Mouse (Mus musculus): ENCODE data around the gene Trmt61a. TPM values are rescaled to one million over a fixed set of nuclear protein-coding genes. Genes with fewer than 3 reads are reported as not detected.

Trmt61a gene
- total RNA-seq, 2 experiments from 2014 or later, result 17.1 to 19.7 TPM

DNA sequence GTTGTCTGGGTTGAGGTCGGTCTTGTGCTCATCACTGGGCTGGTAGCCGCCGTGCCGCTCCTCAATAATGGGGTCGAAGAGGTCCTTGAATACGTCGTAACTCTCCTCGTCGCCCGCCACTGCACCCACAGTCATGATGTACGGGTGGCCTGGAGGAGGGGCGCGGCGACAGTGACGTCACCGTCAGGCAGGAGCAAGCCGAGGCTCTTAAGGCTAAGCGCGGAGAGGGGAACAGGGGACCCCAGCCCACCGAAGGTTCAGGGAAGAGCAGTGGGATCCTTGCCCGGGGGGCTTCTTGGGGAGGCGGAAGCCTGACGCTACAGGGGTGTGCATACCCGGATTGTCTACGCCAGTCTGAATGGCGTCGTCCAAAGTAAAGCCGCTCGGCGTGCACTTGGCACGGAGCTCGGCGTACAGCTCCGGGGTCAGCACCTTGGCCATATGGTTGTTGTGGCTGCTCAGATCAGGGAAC is 6.4 kb upstream of the Trmt61a start:
- peak; percentile 73 to 76 for DNase-seq (ENCODE audit: extremely low spot score in 1 of 2, low spot score in 1 of 2)

DNA sequence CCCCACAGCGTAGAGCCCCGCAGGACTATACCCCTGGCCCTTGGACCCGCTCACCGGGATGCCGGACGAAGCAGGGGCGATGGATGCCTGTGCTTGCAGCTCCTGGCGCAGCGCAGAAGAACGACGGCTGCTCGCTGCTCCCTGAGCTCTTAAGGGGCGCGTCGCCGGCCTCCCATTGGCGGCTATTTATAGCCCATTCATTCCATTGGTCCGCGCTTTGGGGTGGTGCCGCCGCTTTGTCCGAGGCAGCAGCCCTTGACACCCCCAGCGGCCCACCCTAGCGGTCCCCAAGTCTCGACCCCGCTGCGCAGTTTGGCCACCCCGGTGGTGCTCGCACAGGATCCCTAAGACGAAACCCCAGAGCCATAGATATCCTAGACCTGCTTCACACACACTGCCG is 5.7 kb upstream of the Trmt61a start, which contains the start of gene Ckb:
Gene Ckb (minus strand): TSS at position 163 of the 400 bp plus-strand sequence.
- peak; percentile 83 to 86 for DNase-seq (ENCODE audit: extremely low spot score in 1 of 2, low spot score in 1 of 2)

DNA sequence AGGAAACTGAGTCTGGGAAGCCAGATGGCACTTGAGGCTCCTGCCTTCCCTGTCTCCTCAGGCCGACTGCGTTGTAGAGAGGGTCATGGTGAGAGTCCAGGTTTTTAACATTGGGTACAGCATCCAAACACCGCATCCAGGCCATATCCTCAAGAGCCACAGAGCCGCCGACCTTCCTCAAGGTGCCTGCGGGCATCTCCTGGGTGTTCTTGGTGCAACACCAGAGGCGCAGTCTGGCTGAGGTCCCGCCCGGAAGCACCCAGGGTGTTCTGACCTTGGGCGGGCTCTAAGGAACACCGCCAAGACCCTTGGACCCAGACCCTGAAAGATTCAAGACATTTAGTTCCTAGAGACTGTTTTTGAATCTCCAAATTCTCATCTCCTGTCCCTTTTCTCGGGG is 5.3 kb upstream of the Trmt61a start:
- DNase-seq (ENCODE audit: extremely low spot score in 1 of 2, low spot score in 1 of 2), result no peak

DNA sequence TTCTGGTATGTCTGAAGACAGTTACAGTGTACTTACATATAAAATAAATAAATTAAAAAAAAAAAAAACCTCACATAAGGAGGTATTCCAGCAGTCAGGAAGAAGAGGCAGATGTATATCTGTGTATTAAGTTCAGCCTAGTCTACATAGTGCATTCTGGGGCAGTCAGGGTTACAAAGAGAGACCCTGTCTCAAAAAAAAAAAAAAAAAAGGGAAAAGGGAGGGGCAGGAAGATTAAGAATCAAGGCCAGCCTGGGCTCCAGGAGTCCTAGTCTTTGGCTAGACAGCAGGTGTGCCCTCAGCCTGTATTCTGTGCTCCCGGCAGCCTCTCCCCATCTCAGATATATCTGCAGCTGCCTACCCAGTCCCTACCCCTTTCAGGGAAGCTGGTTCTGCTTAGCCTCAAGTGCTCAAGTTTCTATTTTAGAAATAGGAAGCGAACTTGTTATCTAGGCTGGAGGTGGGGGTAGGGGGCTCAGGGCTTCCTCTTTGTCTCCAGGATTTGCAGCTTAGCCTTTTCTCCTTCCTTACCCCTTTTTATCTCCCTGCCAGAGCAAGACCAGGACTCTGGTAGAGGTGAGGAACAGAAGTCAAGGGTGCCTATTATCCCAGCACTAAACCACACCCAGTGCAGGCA is 2.9 kb upstream of the Trmt61a start:
- DNase-seq (ENCODE audit: extremely low spot score in 1 of 2, low spot score in 1 of 2), result no peak

DNA sequence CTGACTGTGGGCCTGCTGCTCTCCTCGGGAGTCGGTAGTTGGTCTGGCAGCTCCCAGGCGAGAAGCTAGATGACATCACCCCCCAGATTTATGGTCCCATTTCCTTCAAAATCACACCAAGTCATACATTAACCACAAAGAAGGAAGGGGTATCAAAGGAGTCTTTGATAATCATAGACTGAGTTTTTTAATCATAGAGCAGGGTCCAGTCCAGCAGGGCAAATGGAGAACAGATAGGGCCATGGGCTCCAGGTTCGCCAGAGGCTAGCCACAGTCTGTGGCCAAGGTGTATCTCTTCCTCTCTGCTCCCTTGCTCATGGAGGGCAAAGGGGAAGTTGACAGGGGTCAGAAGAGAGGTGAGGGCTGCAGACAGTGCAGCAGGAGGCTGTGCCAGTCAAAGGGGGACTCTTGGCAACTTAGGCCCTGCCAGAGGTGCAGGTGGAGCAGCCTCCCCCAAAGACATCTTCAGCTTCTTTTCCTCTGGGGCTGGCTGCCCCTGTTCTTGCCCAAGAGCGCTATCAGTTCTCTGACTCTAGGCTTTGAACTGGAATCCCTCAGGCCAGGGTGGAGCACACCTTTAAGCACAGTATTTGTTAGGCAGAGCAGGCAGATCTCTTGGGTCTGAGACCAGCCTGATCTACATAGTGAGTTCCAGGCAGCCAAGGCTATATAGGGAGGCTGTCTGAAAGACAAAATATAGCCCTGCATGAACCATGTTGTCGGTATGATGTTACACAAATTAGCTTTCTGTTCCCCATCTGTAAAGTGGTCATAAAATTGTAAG is 1.9 kb upstream of the Trmt61a start:
- no peak for DNase-seq (ENCODE audit: extremely low spot score in 1 of 2, low spot score in 1 of 2)

DNA sequence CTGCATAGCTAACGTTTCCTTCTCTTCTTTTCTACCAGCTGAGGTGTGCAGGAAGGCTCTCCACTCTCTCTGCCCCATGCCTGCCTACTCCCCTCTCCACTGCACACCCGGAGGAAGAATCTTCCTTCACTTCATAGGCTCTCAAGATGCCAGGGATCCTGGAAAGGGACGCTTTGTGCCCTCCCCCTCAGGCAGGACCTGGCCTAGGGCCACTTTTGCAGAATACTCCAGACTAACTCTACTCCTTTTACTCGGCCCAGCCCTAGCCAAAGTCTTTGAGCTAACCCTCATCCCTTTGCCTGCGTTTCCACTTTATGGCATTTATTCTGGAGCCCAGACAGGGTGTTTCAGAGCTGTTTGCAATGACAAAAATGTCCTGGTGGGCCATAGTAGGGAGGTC is 484 bp upstream of the Trmt61a start:
- no peak for DNase-seq (ENCODE audit: extremely low spot score in 1 of 2, low spot score in 1 of 2)

DNA sequence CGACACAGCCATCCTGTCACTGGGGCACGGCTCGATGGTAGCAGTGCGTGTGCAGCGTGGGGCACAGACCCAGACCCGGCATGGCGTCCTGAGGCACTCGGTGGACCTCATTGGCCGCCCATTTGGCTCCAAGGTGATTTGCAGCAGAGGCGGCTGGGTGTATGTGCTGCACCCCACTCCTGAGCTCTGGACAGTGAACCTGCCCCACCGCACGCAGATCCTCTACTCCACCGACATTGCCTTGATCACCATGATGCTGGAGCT is 697 bp downstream of the Trmt61a start:
- DNase-seq (ENCODE audit: extremely low spot score in 1 of 2, low spot score in 1 of 2), result no peak

DNA sequence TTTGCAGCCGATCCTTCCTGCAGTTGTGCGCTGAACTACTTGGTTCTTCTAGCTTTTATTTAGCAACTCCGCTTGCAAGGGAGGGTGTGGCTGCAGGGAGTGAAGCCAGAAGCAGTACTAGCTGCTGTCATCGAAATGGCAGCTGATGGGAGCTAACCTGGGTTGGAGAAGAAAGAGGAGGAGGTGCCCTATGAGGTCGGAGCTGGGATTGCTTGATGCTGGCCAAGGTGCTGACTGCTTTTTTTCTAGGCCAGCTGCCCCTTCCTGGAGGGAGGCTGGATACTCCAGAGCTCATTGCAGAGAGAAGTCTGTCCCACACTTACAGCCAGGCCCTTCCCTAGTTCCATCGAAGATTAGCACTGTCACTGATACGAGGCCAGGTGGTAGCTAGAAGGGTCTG is 1.1 kb downstream of the Trmt61a start:
- no peak for DNase-seq (ENCODE audit: extremely low spot score in 1 of 2, low spot score in 1 of 2)

DNA sequence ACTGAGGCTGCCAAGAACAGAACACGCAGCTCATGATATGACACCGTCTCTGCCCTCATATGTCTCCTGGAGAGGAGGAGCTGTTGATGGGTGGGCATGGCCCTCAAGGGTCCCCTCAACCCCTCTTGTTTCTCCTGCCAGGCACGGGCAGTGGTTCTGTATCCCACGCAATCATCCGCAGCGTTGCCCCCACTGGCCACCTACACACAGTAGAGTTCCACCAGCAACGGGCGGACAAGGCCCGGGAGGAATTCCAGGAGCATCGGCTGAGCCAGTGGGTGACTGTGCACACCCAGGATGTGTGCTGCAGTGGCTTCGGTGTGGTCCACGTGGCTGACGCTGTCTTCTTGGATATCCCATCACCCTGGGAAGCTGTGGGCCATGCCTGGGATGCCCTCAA is 2.8 kb downstream of the Trmt61a start:
- no peak for DNase-seq (ENCODE audit: extremely low spot score in 1 of 2, low spot score in 1 of 2)

DNA sequence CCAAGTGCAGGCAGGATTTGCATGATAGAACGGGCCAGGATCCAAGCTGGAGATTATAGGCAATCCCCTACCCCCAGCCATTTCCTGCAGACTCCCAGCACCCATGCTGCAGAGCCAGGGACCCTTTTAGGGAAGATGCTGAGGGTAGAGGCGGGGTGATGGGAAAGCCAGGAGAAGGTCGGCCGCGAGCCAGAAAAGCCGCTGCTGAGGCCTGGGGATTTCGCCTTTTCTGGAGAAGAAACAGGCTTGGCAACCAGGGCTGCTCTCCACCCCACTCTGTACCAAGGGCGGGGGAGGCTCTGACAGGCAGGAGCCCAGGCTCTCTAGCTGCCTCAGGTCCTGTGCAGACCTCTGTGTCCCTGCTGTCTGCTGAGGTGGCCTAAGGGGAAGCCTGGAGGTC is 3.4 kb downstream of the Trmt61a start:
- no peak for DNase-seq (ENCODE audit: extremely low spot score in 1 of 2, low spot score in 1 of 2)

DNA sequence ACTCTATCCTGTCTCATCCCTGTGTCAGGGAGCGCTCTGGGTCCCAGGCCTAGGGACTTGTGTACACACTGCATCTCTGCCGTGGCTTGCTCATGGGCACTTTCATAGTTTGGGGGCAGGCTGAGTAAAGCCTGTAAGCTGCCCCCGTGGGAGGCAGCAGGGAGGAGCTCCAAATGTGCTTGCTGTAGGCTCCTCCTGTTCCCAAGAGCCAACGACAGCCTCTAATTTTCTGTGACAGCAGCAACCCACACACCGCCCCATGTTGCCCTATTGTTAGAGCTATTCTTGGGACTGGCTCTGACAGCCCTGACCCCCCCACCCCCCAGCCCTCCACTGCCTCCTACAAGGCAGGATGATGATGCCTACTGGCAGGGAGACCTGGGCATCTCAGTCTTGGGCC is 4.1 kb downstream of the Trmt61a start:
- no peak for DNase-seq (ENCODE audit: extremely low spot score in 1 of 2, low spot score in 1 of 2)

DNA sequence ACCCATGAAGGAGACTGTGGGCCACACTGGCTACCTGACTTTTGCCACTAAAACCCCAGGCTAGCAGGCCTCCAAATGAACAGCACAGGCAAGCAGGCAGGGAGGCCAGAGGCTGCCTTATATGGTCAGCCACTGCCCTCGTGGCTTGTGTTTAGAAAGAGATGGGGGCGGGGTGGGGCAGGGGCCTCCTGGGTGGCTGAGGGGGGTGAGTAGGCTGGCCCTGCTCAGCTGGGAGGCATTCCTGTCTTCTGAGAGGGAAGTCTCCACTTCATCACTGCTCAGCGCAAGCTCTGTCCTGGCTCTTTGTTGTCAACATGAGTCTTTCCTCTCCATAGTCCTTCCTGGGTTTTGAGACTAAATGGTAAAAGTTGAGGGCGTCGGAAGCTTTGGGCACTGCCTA is 4.9 kb downstream of the Trmt61a start:
- no peak for DNase-seq (ENCODE audit: extremely low spot score in 1 of 2, low spot score in 1 of 2)

DNA sequence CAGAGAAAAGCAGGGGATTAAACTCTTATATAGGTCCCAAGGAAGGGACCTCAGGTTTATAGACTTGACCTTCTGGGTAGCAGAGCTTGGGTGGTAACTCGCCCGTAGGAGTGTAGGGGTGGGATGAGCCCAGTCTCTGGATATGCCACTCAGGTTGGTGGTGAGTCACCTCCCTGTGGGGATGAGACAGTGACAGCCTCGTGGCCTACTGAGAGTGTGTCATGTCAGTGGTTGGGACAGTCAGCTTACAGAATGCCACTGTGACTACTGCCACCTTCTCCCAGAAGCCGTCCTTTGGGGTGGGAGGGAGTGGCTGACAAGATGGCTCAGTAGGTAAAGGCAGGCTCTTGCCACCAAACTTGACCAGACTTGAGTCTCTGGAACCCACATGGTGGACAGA is 8.5 kb downstream of the Trmt61a start:
- no peak for DNase-seq (ENCODE audit: extremely low spot score in 1 of 2, low spot score in 1 of 2)

DNA sequence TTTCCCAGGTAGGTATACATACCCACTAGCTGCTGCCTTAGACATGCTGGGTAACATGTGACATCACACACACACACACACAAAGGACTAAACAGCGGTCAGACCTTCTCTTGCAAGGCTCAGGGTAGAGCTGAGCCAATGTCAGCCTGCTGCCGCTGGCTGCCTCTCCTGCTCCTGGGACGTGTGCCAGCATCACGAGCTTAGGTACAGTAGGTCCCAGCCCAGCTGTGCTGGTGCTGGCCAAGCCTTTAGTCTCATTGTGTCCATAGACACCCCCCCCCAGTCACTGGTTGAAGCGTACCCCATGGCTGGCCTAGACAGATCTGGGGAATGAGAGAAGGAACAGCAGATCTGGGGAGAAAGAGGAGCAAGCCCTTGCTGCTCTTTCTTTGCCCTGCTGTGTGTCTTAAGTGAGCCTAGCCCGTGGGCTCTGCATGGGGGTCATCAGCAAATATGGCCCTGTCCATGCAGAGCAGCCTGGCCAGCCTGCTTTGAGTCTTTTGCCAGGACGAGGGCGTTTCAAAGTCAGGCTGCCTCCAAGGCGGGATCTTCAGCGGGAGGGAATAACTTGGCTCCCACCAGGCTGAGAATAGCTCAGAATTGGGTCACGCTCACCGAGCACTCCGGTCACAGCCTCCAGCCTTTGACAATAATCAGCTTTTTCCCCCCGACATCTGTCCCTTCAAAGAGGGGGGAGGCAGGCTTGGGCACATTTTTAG is 9.6 kb downstream of the Trmt61a start:
- DNase-seq (ENCODE audit: extremely low spot score in 1 of 2, low spot score in 1 of 2), result peak in 1 of 2 experiments; percentile 58

DNA sequence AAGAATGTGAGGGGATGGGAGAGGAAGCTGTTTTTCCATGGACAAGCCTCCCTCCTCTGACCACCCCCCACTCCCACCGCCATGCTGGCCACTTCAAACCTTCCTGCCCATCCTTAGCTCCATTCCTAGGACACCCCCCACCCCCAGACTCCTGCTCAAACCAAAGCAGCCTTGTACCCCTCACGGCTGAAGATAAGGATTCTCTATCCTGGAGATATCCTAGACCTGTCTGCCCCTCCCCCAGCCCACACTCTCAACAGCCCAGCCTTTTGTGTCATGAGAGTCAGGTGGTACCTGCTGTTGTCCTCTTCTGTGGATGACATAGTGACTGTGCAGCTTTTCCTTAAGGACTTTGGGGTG is 10.1 kb downstream of the Trmt61a start:
- no peak for DNase-seq (ENCODE audit: extremely low spot score in 1 of 2, low spot score in 1 of 2)

DNA sequence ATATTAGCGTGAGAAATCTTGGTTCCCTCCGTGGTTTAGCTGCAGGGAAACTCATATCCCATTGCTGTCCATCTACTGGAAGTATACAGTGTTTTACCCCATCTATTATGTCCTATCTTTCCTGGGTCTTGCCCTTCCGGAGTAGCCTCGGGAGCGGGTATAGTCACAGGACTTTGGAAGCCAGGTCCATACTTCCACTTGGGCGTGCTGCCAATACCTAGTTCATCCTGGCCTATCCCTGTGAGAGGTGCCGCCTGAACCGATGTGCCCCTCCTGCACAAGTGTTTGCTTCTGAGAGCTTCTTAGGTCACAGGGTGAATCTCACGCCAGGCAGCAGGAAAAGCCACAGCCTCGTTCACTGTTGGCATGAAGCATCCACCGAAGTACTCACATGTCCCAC is 11.5 kb downstream of the Trmt61a start:
- no peak for DNase-seq (ENCODE audit: extremely low spot score in 1 of 2, low spot score in 1 of 2)

DNA sequence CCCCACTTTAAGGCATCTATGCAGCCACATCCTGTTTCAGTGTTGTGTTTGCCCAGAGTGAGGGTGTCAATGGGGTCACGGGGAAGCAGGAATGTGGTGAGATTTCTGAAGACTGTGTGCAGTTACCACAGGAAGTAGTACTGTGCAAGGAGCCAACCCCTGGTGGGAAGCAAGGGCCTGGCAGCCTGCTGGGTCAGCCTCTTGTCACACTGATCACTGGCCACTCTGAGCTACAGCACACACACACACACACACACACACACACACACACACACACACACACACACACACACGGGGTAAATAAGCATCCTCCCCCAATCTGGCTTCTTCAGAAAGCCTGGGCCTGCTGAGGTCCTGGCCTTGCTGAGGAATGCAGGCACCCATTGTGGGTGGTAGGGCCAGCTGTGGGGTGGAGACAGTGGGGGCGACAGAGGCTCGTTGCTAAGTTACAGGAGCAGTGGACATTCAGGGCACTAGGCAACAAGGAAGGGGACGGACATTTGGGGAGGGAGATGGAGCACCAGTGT is 13.5 kb downstream of the Trmt61a start:
- no peak for DNase-seq (ENCODE audit: extremely low spot score in 1 of 2, low spot score in 1 of 2)

DNA sequence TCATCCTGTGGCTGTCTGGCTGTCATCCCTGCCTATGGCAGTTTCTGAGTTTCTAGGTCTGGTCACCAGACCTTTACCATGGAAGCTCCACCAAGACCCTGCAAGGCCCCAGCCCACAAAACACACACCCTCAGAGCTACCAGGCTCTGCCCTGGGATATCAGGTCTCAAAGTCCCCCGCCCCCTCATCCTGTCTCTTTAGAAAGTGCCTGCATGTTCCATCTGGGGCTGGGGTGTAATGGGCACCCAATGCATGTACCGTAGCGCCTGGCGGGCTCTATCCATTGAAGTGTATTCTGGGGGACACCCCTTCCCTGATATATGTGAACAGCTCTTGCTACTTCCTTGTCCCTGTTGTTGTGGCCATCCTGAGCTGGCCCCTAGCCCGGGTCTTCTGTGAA is 15.0 kb downstream of the Trmt61a start:
- DNase-seq (ENCODE audit: extremely low spot score in 1 of 2, low spot score in 1 of 2), result no peak

DNA sequence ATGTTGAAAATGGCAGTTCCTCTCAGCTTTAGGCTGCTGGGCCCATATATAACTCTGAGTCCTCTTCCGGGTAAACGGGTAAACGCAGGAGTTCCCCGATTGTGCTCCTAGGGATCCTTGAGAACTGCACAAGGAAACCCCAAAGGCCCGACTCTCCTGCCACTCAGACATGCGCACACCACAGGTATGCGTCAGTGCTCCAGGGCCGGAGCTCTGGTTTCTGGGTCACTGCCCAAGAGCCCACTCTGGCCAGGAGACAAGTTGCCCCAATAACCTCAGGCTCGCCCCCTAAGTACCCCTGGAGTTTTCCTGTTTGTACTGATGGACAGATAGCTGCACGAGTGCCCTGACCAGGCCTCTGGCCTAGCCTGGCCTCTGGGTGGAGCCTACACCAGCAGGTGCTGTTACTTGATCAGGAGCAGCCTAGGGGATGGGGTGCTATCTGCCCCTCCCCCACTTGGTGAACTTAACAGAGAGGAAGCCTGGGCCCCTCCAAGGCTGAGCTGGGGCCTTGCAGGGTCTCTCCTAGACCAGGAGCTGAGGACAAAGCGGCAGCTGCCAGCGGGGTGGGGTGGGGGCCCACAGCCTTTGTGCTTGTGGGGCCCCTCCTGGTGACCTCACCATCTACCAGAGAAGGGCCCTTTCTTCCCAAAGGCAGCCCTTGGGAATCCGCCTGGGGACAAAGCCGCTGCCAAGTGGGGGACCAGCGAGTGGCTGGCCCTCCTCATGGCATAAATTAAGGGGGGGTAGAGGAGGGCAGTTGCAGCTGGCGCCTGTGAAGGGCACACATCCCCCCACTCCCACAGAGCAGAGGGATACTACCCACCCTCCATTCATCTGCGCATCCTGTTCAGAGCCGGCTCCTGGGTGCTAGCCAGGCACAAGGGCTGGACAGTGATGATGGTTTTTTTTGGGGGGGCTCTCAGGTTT is 15.7 kb downstream of the Trmt61a start:
- DNase-seq (ENCODE audit: extremely low spot score in 1 of 2, low spot score in 1 of 2), result peak in 1 of 2 experiments; percentile 45

DNA sequence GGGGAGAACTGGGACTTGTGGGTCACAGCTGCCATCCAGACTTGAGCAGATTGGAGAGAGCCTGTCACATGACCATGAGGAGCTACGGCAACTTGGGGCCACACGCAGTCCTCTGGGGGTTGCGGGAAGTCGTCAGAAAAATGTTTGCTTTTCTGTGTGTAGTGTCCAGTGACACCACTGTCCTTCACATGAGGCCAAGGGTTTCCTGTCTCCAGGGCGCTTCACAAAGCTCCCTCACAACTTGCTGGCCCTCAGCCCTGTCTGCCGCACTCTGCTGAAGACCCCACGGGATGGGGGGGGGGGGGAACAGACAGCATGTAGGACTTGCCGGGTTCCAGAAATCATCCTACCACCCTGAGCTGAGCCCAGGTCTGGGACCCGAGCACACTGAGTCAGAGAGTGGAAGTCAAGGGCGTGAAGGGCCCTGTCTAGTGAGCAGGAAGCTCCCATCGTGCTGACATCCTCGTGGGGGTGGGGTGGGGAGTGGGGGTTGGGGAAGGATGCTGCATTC is 16.4 kb downstream of the Trmt61a start:
- DNase-seq (ENCODE audit: extremely low spot score in 1 of 2, low spot score in 1 of 2), result no peak
